Mouse (Mus musculus): ENCODE measurements around the gene Rcn1. TPM values are rescaled to one million over a fixed set of nuclear protein-coding genes. Genes with fewer than 3 reads are reported as not detected.

The Rcn1 gene
- polyA plus RNA-seq, 1 experiment from 2014 or later, result 131 TPM

GRCm38 (mm10) chr2:105380757-105381319 lies 18.3 kb downstream of the Rcn1 start:
- ATAC-seq (no peak), DNase-seq (ENCODE audit: low read depth, low spot score) (no peak)
- in situ Hi-C loops (cut with MboI; ENCODE audit: low pct_unique_long_range_greater_than_20kb), result no loop called here
- POLR2A ChIA-PET, result interaction anchor here (0.7 kb wide), 1 partner anchor 12 kb away, joined by 5 read pairs; no protein-coding TSS in a partner anchor
- CTCF ChIA-PET, result interaction anchor here (1.2 kb wide), 1 partner anchor 21 kb away, joined by 3 read pairs; no protein-coding TSS in a partner anchor
- TF ChIP-seq CTCF (IDR thresholded peaks at IDR 0.05), result no peak
- no peaks in the 10 kb centered on the region for H3K27me3 ChIP-seq

- ATAC-seq (no peak), DNase-seq (ENCODE audit: low read depth, low spot score) (no peak)
- no peaks in the 10 kb centered on the region for H3K27me3 ChIP-seq
- CTCF ChIA-PET, result interaction anchor here (1.2 kb wide), 1 partner anchor 20 kb away, joined by 3 read pairs; no protein-coding TSS in a partner anchor
- no peak for TF ChIP-seq CTCF (IDR thresholded peaks at IDR 0.05)
- in situ Hi-C loops (cut with MboI; ENCODE audit: low pct_unique_long_range_greater_than_20kb), result no loop called here
- POLR2A ChIA-PET, result interaction anchor here (0.6 kb wide), 1 partner anchor 1581 kb away, joined by 3 read pairs; no protein-coding TSS in a partner anchor
Measured at GRCm38 (mm10) chr2:105379682-105380081, 19.4 kb downstream of the Rcn1 start.

GRCm38 (mm10) chr2:105375705-105376104 lies 23.4 kb downstream of the Rcn1 start:
- in situ Hi-C loops (cut with MboI; ENCODE audit: low pct_unique_long_range_greater_than_20kb), result no loop called here
- TF ChIP-seq CTCF (IDR thresholded peaks at IDR 0.05), result no peak
- ChIA-PET CTCF (no interaction called here), POLR2A (no interaction called here)
- ATAC-seq (no peak), DNase-seq (ENCODE audit: low read depth, low spot score) (no peak)
- no peaks in the 10 kb centered on the region for H3K27me3 ChIP-seq

GRCm38 (mm10) chr2:105375261-105375660 lies 23.9 kb downstream of the Rcn1 start:
- no peak for DNase-seq (ENCODE audit: low read depth, low spot score)
- ATAC-seq, result no peak
- CTCF ChIA-PET, result interaction anchor here (1.2 kb wide), 1 partner anchor 33 kb away, joined by 4 read pairs; no protein-coding TSS in a partner anchor
- no peaks in the 10 kb centered on the region for H3K27me3 ChIP-seq
- POLR2A ChIA-PET, result no interaction called here
- TF ChIP-seq CTCF (IDR thresholded peaks at IDR 0.05), result no peak
- in situ Hi-C loops (cut with MboI; ENCODE audit: low pct_unique_long_range_greater_than_20kb), result no loop called here

GRCm38 (mm10) chr2:105373658-105374057 lies 25.5 kb downstream of the Rcn1 start:
- TF ChIP-seq CTCF (IDR thresholded peaks at IDR 0.05), result no peak
- CTCF ChIA-PET, result interaction anchor here (1.8 kb wide), 1 partner anchor 13 kb away, joined by 5 read pairs; no protein-coding TSS in a partner anchor

GRCm38 (mm10) chr2:105372727-105373126 lies 26.4 kb downstream of the Rcn1 start:
- DNase-seq (ENCODE audit: low read depth, low spot score), result no peak
- no peak for TF ChIP-seq CTCF (IDR thresholded peaks at IDR 0.05)
- ChIA-PET POLR2A (no interaction called here), CTCF (interaction anchor here (1.5 to 1.8 kb wide), 2 partner anchors 12 to 39 kb away, joined by 3 to 5 read pairs; no protein-coding TSS in a partner anchor)
- no peak for ATAC-seq
- H3K27me3 ChIP-seq, result no peaks in the 10 kb centered on the region
- in situ Hi-C loops (cut with MboI; ENCODE audit: low pct_unique_long_range_greater_than_20kb), result no loop called here

More at GRCm38 (mm10) chr2:105373658-105374057, 25.5 kb downstream of the Rcn1 start:
- POLR2A ChIA-PET, result interaction anchor here (0.6 kb wide), 1 partner anchor 117 kb away, joined by 4 read pairs; no protein-coding TSS in a partner anchor
- DNase-seq (ENCODE audit: low read depth, low spot score) (no peak), ATAC-seq (no peak)
- in situ Hi-C loops (cut with MboI; ENCODE audit: low pct_unique_long_range_greater_than_20kb), result no loop called here
- no peaks in the 10 kb centered on the region for H3K27me3 ChIP-seq

GRCm38 (mm10) chr2:105372156-105372555 lies 27.0 kb downstream of the Rcn1 start:
- ATAC-seq, result peak; percentile 48
- CTCF ChIA-PET, result interaction anchor here (1.5 to 1.8 kb wide), 2 partner anchors 11 to 39 kb away, joined by 3 to 5 read pairs; no protein-coding TSS in a partner anchor
- TF ChIP-seq CTCF (IDR thresholded peaks at IDR 0.05), result no peak
- H3K27me3 ChIP-seq, result no peaks in the 10 kb centered on the region
- no peak for DNase-seq (ENCODE audit: low read depth, low spot score)
- in situ Hi-C loops (cut with MboI; ENCODE audit: low pct_unique_long_range_greater_than_20kb), result no loop called here
- POLR2A ChIA-PET, result no interaction called here

- ChIA-PET POLR2A (no interaction called here), CTCF (no interaction called here)
- H3K27me3 ChIP-seq, result no peaks in the 10 kb centered on the region
- in situ Hi-C loops (cut with MboI; ENCODE audit: low pct_unique_long_range_greater_than_20kb), result no loop called here
- ATAC-seq, result no peak
- TF ChIP-seq CTCF (IDR thresholded peaks at IDR 0.05), result no peak
- no peak for DNase-seq (ENCODE audit: low read depth, low spot score)
Measured at GRCm38 (mm10) chr2:105370698-105371097, 28.4 kb downstream of the Rcn1 start.

GRCm38 (mm10) chr2:105370240-105370639 lies 28.9 kb downstream of the Rcn1 start:
- DNase-seq (ENCODE audit: low read depth, low spot score) (no peak), ATAC-seq (no peak)
- in situ Hi-C loops (cut with MboI; ENCODE audit: low pct_unique_long_range_greater_than_20kb), result no loop called here
- ChIA-PET POLR2A (no interaction called here), CTCF (no interaction called here)
- H3K27me3 ChIP-seq, result no peaks in the 10 kb centered on the region
- TF ChIP-seq CTCF (IDR thresholded peaks at IDR 0.05), result no peak

- POLR2A ChIA-PET, result no interaction called here
- ATAC-seq, result no peak
Measured at GRCm38 (mm10) chr2:105367623-105368022, 31.5 kb downstream of the Rcn1 start.

GRCm38 (mm10) chr2:105358040-105358439 lies 41.1 kb downstream of the Rcn1 start:
- ChIA-PET POLR2A (no interaction called here), CTCF (interaction anchor here (1.4 kb wide), 1 partner anchor 43 kb away, joined by 3 read pairs; no protein-coding TSS in a partner anchor)
- no peak for TF ChIP-seq CTCF (IDR thresholded peaks at IDR 0.05)
- in situ Hi-C loops (cut with MboI; ENCODE audit: low pct_unique_long_range_greater_than_20kb), result no loop called here
- no peak for DNase-seq (ENCODE audit: low read depth, low spot score)
- H3K27me3 ChIP-seq, result no peaks in the 10 kb centered on the region
- ATAC-seq, result no peak

More at GRCm38 (mm10) chr2:105367623-105368022, 31.5 kb downstream of the Rcn1 start:
- CTCF ChIA-PET, result interaction anchor here (1.1 kb wide), 1 partner anchor 61 kb away, joined by 3 read pairs; no protein-coding TSS in a partner anchor
- DNase-seq (ENCODE audit: low read depth, low spot score), result no peak
- no peaks in the 10 kb centered on the region for H3K27me3 ChIP-seq
- in situ Hi-C loops (cut with MboI; ENCODE audit: low pct_unique_long_range_greater_than_20kb), result no loop called here
- no peak for TF ChIP-seq CTCF (IDR thresholded peaks at IDR 0.05)

Measured in Patski (cell line).